Mouse (Mus musculus) heart, adult 2 months (tissue): ENCODE data around the gene Otx1. TPM values are rescaled to one million over a fixed set of nuclear protein-coding genes. Genes with fewer than 3 reads are reported as not detected.

Experiments used
- DNase-seq, 2 experiments: peaks; one replicate each; pipeline ENCODE4 v3.0.0; 2021
- H3K27ac ChIP-seq: fragments of 200-600 bp; 2 replicates; pipeline ENCODE4 v1.8.1; 2022
- H3K27me3 ChIP-seq: fragments of 200-500 bp; 2 replicates; pipeline ENCODE4 v1.6.1; 2012; ENCODE audit warnings: mild to moderate bottlenecking, low read length, inconsistent platforms, mixed read lengths; ENCODE audit not compliant: control insufficient read depth, insufficient read depth
- H3K36me3 ChIP-seq: fragments of 200-500 bp; 2 replicates; pipeline ENCODE4 v1.6.1; 2012; ENCODE audit warnings: low read length, inconsistent platforms; ENCODE audit not compliant: control insufficient read depth, insufficient read depth
- H3K4me1 ChIP-seq: fragments of 200-500 bp; 2 replicates; pipeline ENCODE4 v1.6.1; 2011; ENCODE audit warnings: low read length; ENCODE audit not compliant: control insufficient read depth, insufficient read depth
- H3K4me3 ChIP-seq: fragments of 200-600 bp; 2 replicates; pipeline ENCODE4 v1.8.1; 2022
- H3K79me2 ChIP-seq: fragments of 200-500 bp; replicated peaks from 2 replicates; pipeline ENCODE4 v1.6.1; 2012; ENCODE audit warnings: mild to moderate bottlenecking, inconsistent platforms, low read length, moderate library complexity, mixed read lengths; ENCODE audit not compliant: control insufficient read depth, insufficient read depth
- H3K9ac ChIP-seq: fragments of 200-500 bp; 2 replicates; pipeline ENCODE4 v1.6.1; 2012; ENCODE audit warnings: low read depth, mild to moderate bottlenecking, control low read depth, inconsistent platforms, low read length, mixed read lengths
- CTCF ChIP-seq: fragments of 200-600 bp; IDR thresholded peaks from 2 replicates; pipeline ENCODE4 v1.8.1; 2022; ENCODE audit warnings: antibody characterized with exemption, mild to moderate bottlenecking, moderate library complexity
- EP300 ChIP-seq: fragments of 200-500 bp; IDR thresholded peaks from 2 replicates; pipeline ENCODE4 v1.6.1; 2011; ENCODE audit warnings: low read depth, low read length, control low read depth; ENCODE audit not compliant: insufficient read depth
- POLR2A ChIP-seq: fragments of 200-500 bp; IDR thresholded peaks from 2 replicates; pipeline ENCODE4 v1.6.1; 2011; ENCODE audit warnings: mild to moderate bottlenecking, low read depth, low read length, control low read depth; ENCODE audit not compliant: insufficient read depth
- WGBS: fragments of 180-500 bp; shearing (Covaris S2); methylation state at CpG from one replicate; pipeline ENCODE4 v1.1.7; 2018; 5-methylcytosine and 5-hydroxymethylcytosine counted together
- intact Hi-C: fragments of 180-260 bp; cut with DNase I; formaldehyde crosslinking; loops from one replicate; pipeline ENCODE4 v1.15.1; 2025
- polyA plus RNA-seq: library from polyadenylated mRNA; depleted of rRNA; stranded (reverse); fragments of >200 nt; gene quantifications from 2 replicates; pipeline ENCODE4 v1.2.3, GENCODE M21; 2012
- total RNA-seq, 2 experiments: library from RNA; stranded (reverse); gene quantifications; 2 replicates each; pipeline ENCODE4 v1.2.3; 2021

Gene Otx1
- total and polyA plus RNA-seq, 3 experiments: 0.66 TPM; not detected in 2

DNA sequence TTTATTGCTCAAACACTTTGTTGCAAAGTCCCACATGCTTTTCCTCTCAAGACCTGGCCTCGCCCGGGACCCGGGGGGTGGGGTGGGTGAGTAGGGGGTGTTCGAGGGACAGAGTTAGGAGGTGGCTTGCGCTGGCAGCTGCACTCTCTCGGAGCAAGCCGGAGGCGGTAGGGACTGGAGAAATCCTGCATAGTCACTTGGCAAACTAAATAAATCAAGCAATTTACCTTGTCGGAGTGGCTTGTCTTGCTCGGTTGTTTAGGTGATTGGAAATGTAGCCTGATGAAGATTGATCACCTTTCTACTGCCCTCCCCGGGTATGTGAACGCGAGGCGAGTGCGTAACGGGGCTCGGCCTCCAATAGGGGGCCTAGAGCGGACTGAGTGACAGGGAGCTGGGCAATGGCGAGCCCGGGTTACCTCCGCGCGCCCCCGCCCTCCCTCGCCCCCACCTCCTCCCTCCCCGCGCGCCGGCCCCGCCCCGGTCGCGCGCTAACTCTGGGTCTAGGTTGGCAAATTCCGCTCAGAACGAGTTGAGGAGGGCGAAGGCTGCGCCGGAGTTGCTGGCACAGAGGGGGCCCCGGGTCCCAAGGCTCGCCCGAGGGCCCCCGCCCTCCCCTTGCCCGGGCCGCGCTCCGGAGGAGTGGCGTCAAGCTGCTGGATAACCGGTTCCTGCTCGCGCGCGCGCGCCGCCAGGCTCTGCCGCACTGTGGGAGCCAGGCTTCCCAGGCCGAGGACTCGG is 1.2 kb downstream of the Otx1 start:
- peaks cover 61% of the 10 kb centered on the region for H3K27me3 ChIP-seq
- no peak overlapping the region for H3K27ac ChIP-seq
- H3K9ac ChIP-seq: peak overlapping the region; percentile 51
- 1% methylated on average over 59 of the region's 59 CpGs for WGBS
- peak overlapping the region; percentile 49 for H3K4me3 ChIP-seq
- H3K36me3 ChIP-seq: peaks cover 2% of the 10 kb centered on the region
- no peaks in the 10 kb centered on the region for H3K79me2 ChIP-seq
- intact Hi-C loops: loop anchor here (1.0 kb wide), 1 partner anchor 7 kb away; no protein-coding TSS in a partner anchor
- H3K4me1 ChIP-seq: peaks cover 3% of the 10 kb centered on the region
- DNase-seq: peak; percentile 29 to 45
- no peak for TF ChIP-seq EP300
- TF ChIP-seq CTCF: 0 out of 2 replicates have a peak, but pooled peaks have one; percentile 3

GRCm38 (mm10) chr11:22000316-22001076 is 2.2 kb downstream of the Otx1 start:
- TF ChIP-seq POLR2A (no peak), EP300 (no peak), CTCF (no peak)
- intact Hi-C loops: no loop called here
- peak overlapping the region; percentile 49 for H3K4me3 ChIP-seq
- peak; percentile 7 to 22 for DNase-seq
- H3K4me1 ChIP-seq: peaks cover 3% of the 10 kb centered on the region
- no peak overlapping the region for H3K27ac ChIP-seq
- no peaks in the 10 kb centered on the region for H3K79me2 ChIP-seq
- 25% methylated on average over 48 of the region's 48 CpGs for WGBS
- peaks cover 2% of the 10 kb centered on the region for H3K36me3 ChIP-seq
- H3K27me3 ChIP-seq: peaks cover 71% of the 10 kb centered on the region
- no peak overlapping the region for H3K9ac ChIP-seq

DNA sequence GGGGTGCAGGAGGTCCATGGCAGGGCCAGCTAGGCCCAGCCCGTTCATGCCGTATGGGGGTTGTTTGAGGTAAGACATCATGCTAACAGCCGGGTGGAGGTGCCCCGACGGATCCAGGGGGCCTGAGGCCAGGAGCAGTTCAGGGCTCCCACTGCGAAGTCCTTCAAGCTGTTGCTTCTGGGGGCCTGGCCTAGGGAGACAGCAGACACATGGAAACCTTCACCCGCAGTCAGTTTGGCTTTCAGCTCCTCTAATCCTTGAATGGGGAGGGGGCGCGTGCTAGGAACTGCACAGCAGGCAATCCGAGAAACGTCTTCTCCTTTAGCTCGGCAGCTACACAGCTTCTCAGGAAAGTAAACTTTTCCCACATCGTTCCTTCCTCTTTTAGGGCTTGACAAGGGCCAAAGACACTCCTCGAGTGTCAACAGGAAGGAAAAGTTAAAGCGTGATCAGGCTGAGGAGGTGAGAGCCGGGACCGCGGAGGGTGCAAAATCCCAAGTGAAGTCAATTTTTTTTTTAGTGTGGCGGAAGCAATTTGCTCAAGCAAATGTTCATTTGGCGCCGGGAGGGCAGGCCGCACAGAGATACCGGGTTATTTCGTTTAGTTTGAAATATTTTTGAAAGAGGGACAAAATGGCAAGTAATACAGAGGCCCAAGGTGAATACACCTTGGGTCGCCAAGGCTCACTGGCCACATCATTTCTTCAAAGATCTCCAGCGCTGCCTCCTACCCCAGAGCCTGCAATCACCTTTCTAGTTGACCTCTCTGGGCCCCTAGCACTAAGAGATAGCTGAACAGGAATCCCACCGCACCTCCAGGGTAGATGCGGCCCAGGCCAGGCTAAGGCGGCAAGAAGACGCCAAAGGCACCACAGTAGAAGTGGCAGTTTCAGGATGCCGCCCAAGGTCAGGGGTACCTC is 3.0 kb downstream of the Otx1 start:
- Histone ChIP-seq H3K79me2 (no peaks in the 10 kb centered on the region), H3K27ac (no peak overlapping the region), H3K4me1 (peaks cover 4% of the 10 kb centered on the region), H3K36me3 (peaks cover 2% of the 10 kb centered on the region; the same call in 1 of the 2 replicates), H3K9ac (no peak overlapping the region), H3K4me3 (no peak overlapping the region), H3K27me3 (peaks cover 75% of the 10 kb centered on the region)
- peak in 1 of 2 experiments; percentile 21 for DNase-seq
- intact Hi-C loops: loop anchor here (10.0 kb wide), 1 partner anchor 205 kb away; no protein-coding TSS in a partner anchor
- 57% methylated on average over 31 of the region's 31 CpGs for WGBS
- no peak for TF ChIP-seq EP300

DNA sequence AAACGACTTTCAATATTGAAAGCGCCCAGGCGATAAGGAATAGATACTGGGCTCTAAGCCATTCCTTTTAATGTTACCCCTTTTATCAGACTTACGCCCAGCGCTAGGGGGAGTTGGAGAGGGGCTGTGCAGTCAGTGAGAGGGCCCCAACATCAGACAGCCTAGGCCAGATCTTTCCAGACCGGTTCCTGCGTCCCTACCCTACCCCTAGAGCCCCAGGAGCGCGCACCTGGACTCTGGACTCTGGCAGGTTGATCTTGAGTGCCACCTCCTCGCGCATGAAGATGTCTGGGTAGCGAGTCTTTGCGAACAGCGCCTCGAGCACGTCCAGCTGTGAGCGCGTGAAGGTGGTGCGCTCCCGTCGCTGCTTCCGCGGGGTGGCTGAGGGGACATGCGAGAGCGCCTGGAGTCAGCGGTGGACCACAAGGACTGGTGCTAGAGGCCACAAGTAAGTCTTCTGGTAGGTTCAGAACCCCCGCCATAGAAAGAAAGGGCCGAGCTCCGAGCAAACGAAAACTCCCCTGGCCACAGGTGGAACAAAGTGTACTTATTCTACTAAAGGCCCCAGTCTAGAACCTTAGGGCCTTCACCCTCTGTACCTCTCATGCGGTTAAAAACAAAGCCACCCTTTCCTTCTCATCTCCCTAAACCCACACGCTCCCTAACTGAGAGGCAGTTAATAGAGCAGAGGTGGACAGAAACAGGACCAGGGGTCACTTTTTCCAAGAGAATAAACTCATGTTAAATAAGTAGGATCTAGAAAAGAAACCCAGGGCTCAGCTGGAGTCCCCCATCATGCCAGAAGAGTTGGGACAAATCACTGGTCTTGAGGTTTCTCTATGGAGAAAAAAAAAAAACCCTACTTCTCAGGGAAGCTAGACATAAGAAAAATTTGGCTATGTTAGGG is 4.3 kb downstream of the Otx1 start:
- Histone ChIP-seq H3K36me3 (peaks cover 2% of the 10 kb centered on the region; the same call in 1 of the 2 replicates), H3K9ac (no peak overlapping the region), H3K4me3 (no peak overlapping the region), H3K27ac (no peak overlapping the region), H3K79me2 (no peaks in the 10 kb centered on the region), H3K4me1 (peaks cover 4% of the 10 kb centered on the region), H3K27me3 (peaks cover 74% of the 10 kb centered on the region)
- WGBS: 32% methylated on average over 32 of the region's 32 CpGs
- DNase-seq: peak; percentile 4 to 28
- no peak for TF ChIP-seq CTCF
- TF ChIP-seq EP300: no peak
- TF ChIP-seq POLR2A: no peak
- intact Hi-C loops: loop anchor here (10.0 kb wide), 1 partner anchor 206 kb away; no protein-coding TSS in a partner anchor

- H3K27me3 ChIP-seq: peaks cover 77% of the 10 kb centered on the region
Observed at GRCm38 (mm10) chr11:21997561-21998140, 5.0 kb downstream of the Otx1 start.

More at GRCm38 (mm10) chr11:21997561-21998140, 5.0 kb downstream of the Otx1 start:
- Histone ChIP-seq H3K4me3 (no peak overlapping the region), H3K27ac (no peak overlapping the region), H3K9ac (no peak overlapping the region), H3K79me2 (no peaks in the 10 kb centered on the region), H3K4me1 (peaks cover 3% of the 10 kb centered on the region), H3K36me3 (no peaks in the 10 kb centered on the region)
- peak; percentile 6 to 33 for DNase-seq
- intact Hi-C loops: loop anchor here (10.0 kb wide), 1 partner anchor 207 kb away; no protein-coding TSS in a partner anchor
- TF ChIP-seq CTCF (no peak), EP300 (no peak), POLR2A (no peak)
- 9% methylated on average over 20 of the region's 20 CpGs for WGBS
